Mouse (Mus musculus) heart, embryonic 11.5 days (tissue): ENCODE data around the gene Ptpn23. TPM values are rescaled to one million over a fixed set of nuclear protein-coding genes. Genes with fewer than 3 reads are reported as not detected.
A peak's percentile ranks its signal among the peaks of the same experiment; 100 is the strongest.

Experiments used
- ATAC-seq: fragments of 200-750 bp; cut with Nextera tagmentation; replicated peaks from 2 replicates; pipeline ENCODE4 v1.8.0; 2017; ENCODE audit warnings: moderate library complexity; ENCODE audit not compliant: insufficient number of reproducible peaks, low FRiP score, low TSS enrichment
- H3K27ac ChIP-seq: fragments of 300-500 bp; sonication (generic); 2 replicates; pipeline ENCODE4 v1.5.1; 2014; ENCODE audit warnings: mild to moderate bottlenecking, low read depth, low read length
- H3K27me3 ChIP-seq: fragments of 300-500 bp; sonication (generic); 2 replicates; pipeline ENCODE4 v1.6.1; 2014; ENCODE audit warnings: mild to moderate bottlenecking, low read length, mixed read lengths; ENCODE audit not compliant: control insufficient read depth, insufficient read depth
- H3K36me3 ChIP-seq: fragments of 300-500 bp; sonication (generic); 2 replicates; pipeline ENCODE4 v1.6.1; 2014; ENCODE audit warnings: mild to moderate bottlenecking, low read length, moderate library complexity, mixed read lengths; ENCODE audit not compliant: control insufficient read depth, insufficient read depth
- H3K4me1 ChIP-seq: fragments of 300-500 bp; sonication (generic); 2 replicates; pipeline ENCODE4 v1.6.1; 2014; ENCODE audit warnings: low read length; ENCODE audit not compliant: control insufficient read depth, insufficient read depth
- H3K4me2 ChIP-seq: fragments of 300-500 bp; sonication (generic); 2 replicates; pipeline ENCODE4 v1.6.1; 2014; ENCODE audit warnings: mild to moderate bottlenecking, moderate library complexity
- H3K4me3 ChIP-seq: fragments of 300-500 bp; sonication (generic); 2 replicates; pipeline ENCODE4 v1.5.1; 2014; ENCODE audit warnings: low read depth, low read length
- H3K9ac ChIP-seq: fragments of 300-500 bp; sonication (generic); 2 replicates; pipeline ENCODE4 v1.6.1; 2014; ENCODE audit warnings: mild to moderate bottlenecking, low read depth, low read length, moderate library complexity
- H3K9me3 ChIP-seq: fragments of 300-500 bp; sonication (generic); replicated peaks from 2 replicates; pipeline ENCODE4 v1.6.1; 2016; ENCODE audit warnings: low read length; ENCODE audit not compliant: control insufficient read depth
- WGBS: fragments of 180-500 bp; shearing (Covaris S2); extraction: QIAGEN DNeasy Blood & Tissue Kit; methylation state at CpG from one replicate; pipeline ENCODE4 v1.1.7; 2014; ENCODE audit not compliant: insufficient replicate concordance; 5-methylcytosine and 5-hydroxymethylcytosine counted together
- polyA plus RNA-seq: library from polyadenylated mRNA; unstranded; fragments of >200 nt; fragmentation: Nextera tagmentation; extraction: Ambion mirVana; gene quantifications from 2 replicates; pipeline ENCODE4 v1.2.1, GENCODE M21; 2014

Gene Ptpn23
- polyA plus RNA-seq, 1 experiment from 2014 or later: 14.1 TPM

DNA sequence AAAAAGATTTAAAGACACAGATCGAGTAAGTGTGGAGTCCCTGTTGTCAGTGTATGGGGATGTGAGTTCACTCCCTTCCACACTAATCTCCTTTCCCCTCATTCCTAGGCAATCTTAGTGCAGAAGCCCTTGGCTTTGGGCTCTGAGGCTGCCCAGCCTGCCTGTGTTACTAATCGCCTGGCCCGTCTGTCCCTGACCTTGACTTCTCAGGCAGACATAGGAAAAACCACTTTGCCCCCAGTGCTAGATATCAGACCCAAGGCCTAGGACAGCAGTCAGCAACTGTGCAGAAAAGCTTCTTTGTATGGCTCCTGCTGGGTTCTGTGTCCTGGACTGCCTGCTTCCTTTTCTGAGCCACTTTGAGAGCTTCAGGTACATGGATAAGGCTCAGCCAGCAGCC lies 32.3 kb downstream of the Ptpn23 start:
- Histone ChIP-seq H3K4me3 (no peak overlapping the region), H3K9me3 (no peaks in the 10 kb centered on the region), H3K4me1 (no peaks in the 10 kb centered on the region), H3K36me3 (peaks cover 15% of the 10 kb centered on the region; the same call in 1 of the 2 replicates), H3K9ac (no peak overlapping the region), H3K27me3 (no peaks in the 10 kb centered on the region), H3K27ac (no peak overlapping the region), H3K4me2 (no peak overlapping the region)
- WGBS: 79% methylated on average over 3 of the region's 3 CpGs
- ATAC-seq: no peak

DNA sequence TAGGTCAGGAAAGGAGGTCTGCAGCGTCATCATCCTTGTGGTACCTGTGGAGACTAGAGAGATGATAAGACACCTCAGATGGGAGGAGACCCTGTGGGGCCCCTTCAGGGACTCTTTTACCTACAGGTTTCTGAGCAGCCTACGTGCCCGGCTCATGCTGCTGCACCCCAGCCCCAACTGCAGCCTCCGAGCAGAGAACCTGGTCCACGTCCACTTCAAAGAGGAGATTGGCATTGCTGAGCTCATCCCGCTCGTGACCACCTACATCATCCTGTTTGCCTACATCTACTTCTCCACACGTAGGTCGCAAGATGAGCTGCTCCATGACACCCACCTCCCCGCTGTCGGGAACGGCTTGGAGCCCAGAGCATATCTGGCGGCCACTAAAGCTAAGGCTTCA lies 34.1 kb downstream of the Ptpn23 start:
- 91% methylated on average over 13 of the region's 13 CpGs for WGBS
- Histone ChIP-seq H3K27me3 (no peaks in the 10 kb centered on the region), H3K4me3 (no peak overlapping the region), H3K36me3 (peaks cover 14% of the 10 kb centered on the region; the same call in 1 of the 2 replicates), H3K4me2 (no peak overlapping the region), H3K27ac (no peak overlapping the region), H3K4me1 (no peaks in the 10 kb centered on the region), H3K9ac (no peak overlapping the region), H3K9me3 (no peaks in the 10 kb centered on the region)
- no peak for ATAC-seq

DNA sequence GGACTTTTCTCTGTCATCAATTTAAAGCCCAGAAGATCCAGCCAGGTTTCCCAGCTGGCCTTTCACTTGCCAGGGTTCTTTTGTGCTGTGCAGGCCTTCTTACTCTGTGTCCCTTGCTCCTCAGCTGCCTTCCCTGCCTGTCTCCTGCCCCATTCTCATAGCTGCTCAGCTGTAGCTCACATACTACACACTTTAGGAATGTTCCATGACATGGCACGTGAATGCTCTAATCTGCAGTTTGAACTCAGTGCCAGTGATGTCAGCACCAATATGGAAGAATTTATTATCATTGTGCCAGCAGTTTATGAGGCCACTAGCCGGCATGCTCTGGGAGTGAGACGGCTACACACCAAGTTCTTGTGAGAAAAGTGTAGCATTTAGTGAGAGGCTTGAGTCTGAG lies 38.2 kb downstream of the Ptpn23 start:
- H3K9ac ChIP-seq: no peak overlapping the region
- no peaks in the 10 kb centered on the region for H3K4me1 ChIP-seq
- no peak overlapping the region for H3K4me2 ChIP-seq
- 73% methylated on average over 3 of the region's 3 CpGs for WGBS
- H3K4me3 ChIP-seq: no peak overlapping the region
- no peak for ATAC-seq
- H3K36me3 ChIP-seq: peaks cover 7% of the 10 kb centered on the region; the same call in 1 of the 2 replicates
- H3K9me3 ChIP-seq: no peaks in the 10 kb centered on the region
- no peak overlapping the region for H3K27ac ChIP-seq
- H3K27me3 ChIP-seq: no peaks in the 10 kb centered on the region

DNA sequence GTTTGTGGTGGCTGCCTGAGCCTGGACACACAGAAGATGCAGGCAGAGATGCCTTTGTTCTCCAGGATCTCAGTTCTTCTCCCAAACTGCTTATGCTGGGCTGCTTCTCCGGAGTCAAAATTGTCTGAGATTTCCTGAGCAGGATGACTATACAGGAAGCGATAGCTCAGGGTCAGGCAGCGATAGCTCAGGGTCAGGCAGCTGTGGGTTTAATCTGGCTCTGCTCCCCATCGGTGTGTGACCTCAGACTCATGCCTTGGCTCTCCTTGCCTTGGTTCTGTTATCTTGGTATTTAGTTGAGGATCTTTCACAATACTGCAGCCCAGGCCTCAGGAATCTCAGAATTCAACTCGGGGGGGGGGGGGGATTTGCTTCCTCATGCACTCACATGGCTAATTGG lies 41.3 kb downstream of the Ptpn23 start:
- H3K4me1 ChIP-seq: no peaks in the 10 kb centered on the region
- WGBS: 55% methylated on average over 5 of the region's 5 CpGs
- H3K4me2 ChIP-seq: no peak overlapping the region
- H3K27me3 ChIP-seq: no peaks in the 10 kb centered on the region
- H3K36me3 ChIP-seq: no peaks in the 10 kb centered on the region; the same call in 1 of the 2 replicates
- no peak overlapping the region for H3K9ac ChIP-seq
- no peak overlapping the region for H3K27ac ChIP-seq
- peak; percentile 31; the same call in 1 of the 2 replicates for ATAC-seq
- no peak overlapping the region for H3K4me3 ChIP-seq
- no peaks in the 10 kb centered on the region for H3K9me3 ChIP-seq

DNA sequence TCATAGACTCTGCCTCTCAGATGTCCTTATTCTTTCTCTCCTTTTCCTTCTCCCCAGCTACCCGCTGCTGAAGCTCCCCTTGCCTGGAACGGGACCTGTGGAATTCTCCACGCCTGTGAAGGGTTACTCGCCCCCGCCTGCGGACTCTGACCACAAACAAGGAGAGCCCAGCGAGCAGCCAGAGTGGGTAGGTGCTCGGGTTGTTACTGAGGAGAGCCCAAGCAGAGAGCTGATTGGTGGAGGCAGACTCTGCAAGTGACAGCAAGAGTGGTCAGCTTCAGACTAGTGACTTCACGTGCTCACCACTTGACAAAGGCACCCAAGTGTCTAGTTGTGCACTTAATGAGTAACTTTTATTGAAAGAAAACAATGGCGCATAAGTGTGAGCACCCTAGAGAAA lies 45.7 kb downstream of the Ptpn23 start:
- 82% methylated on average over 10 of the region's 10 CpGs for WGBS
- H3K9ac ChIP-seq: no peak overlapping the region
- no peaks in the 10 kb centered on the region; the same call in 1 of the 2 replicates for H3K36me3 ChIP-seq
- no peak for ATAC-seq
- no peaks in the 10 kb centered on the region for H3K9me3 ChIP-seq
- no peak overlapping the region for H3K27ac ChIP-seq
- H3K27me3 ChIP-seq: no peaks in the 10 kb centered on the region
- no peaks in the 10 kb centered on the region for H3K4me1 ChIP-seq
- no peak overlapping the region for H3K4me3 ChIP-seq
- no peak overlapping the region for H3K4me2 ChIP-seq

DNA sequence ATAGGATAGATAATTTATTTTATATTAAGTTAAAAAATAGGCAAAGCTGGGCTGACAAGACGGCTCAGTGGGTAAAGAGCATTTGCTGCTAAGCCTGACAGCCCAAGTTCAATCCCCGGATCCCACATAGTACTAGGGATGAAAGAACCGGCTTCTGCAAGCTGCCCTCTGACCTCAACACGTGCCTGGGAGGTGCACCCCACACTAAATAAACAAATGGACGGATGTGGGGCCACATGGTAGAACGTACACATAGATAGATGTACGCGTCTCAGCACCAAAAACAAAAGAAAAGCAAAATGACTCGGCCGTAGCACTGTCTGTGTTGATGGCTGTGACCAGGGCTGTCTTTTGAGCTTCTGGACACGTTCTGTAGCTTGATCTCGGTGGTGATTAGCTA lies 46.7 kb downstream of the Ptpn23 start:
- H3K27me3 ChIP-seq: no peaks in the 10 kb centered on the region
- H3K9ac ChIP-seq: no peak overlapping the region
- H3K36me3 ChIP-seq: no peaks in the 10 kb centered on the region; the same call in 1 of the 2 replicates
- H3K4me3 ChIP-seq: no peak overlapping the region
- ATAC-seq: no peak
- no peak overlapping the region for H3K4me2 ChIP-seq
- no peak overlapping the region for H3K27ac ChIP-seq
- 73% methylated on average over 12 of the region's 12 CpGs for WGBS
- H3K9me3 ChIP-seq: no peaks in the 10 kb centered on the region
- no peaks in the 10 kb centered on the region for H3K4me1 ChIP-seq

DNA sequence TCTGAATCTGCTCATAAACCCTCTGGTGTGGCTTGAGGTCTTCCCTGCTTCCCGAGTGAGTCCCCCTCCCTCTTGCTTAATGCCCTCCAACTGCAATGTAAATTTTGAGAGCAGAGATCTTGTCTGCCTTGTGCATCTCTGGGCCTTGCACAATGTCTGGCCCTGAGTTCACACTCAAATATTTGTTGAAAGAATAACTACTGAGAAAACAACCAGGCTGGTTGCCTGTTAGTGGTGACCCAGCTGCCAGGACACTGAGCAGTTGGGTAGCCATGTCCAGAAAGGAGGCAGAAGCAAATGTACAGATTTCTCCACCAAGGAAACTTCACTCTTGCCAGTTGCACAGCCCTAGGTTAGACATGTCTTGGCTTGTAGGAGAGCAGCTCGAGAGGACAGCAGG lies 49.7 kb downstream of the Ptpn23 start:
- H3K4me3 ChIP-seq: no peak overlapping the region
- H3K4me1 ChIP-seq: 0 out of 2 replicates have a peak, but pooled peaks cover 3% of the 10 kb centered on the region
- H3K27me3 ChIP-seq: no peaks in the 10 kb centered on the region
- H3K36me3 ChIP-seq: no peaks in the 10 kb centered on the region; the same call in 1 of the 2 replicates
- H3K9ac ChIP-seq: no peak overlapping the region
- H3K27ac ChIP-seq: no peak overlapping the region
- H3K4me2 ChIP-seq: no peak overlapping the region
- 84% methylated on average over 2 of the region's 2 CpGs for WGBS
- no peak for ATAC-seq
- no peaks in the 10 kb centered on the region for H3K9me3 ChIP-seq

DNA sequence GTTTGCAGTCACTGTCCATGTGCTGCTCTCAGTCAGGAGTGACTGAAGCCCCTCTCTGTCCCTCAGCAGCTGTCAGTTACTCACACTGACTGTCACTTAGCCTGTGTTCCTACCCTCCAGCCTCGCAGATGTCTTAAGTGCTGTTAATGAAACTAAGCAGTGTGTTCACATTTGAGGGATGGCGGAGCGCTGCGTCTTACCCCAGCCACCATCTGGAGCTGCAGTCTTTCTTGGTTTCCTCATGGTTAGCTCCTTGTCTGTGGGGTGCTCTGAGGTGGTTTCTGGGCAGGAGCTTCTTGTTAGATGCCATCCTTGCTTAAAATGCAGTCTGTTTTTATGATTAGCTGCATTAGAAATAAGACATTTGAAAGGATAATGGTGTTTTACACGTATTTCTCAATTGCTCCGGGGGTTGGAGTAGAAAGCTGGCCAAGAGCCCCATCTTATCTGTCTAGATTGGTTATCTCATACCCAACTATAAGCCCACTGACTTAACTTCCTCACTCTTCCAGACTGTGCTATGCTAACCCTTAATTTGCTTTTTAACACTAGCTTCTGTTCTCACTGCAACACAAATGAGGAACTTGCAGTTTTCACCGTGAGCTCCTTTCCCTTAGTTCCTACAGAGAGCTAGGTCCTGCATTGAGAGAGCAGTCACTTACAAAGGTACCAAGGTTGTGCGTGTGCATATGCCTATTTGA lies 55.9 kb downstream of the Ptpn23 start:
- no peak overlapping the region for H3K27ac ChIP-seq
- peaks cover 8% of the 10 kb centered on the region; the same call in 1 of the 2 replicates for H3K4me1 ChIP-seq
- H3K36me3 ChIP-seq: no peaks in the 10 kb centered on the region
- H3K4me2 ChIP-seq: no peak overlapping the region
- no peak overlapping the region for H3K4me3 ChIP-seq
- ATAC-seq: no peak
- no peaks in the 10 kb centered on the region for H3K27me3 ChIP-seq
- no peaks in the 10 kb centered on the region for H3K9me3 ChIP-seq
- no peak overlapping the region for H3K9ac ChIP-seq
- WGBS: 71% methylated on average over 8 of the region's 8 CpGs

DNA sequence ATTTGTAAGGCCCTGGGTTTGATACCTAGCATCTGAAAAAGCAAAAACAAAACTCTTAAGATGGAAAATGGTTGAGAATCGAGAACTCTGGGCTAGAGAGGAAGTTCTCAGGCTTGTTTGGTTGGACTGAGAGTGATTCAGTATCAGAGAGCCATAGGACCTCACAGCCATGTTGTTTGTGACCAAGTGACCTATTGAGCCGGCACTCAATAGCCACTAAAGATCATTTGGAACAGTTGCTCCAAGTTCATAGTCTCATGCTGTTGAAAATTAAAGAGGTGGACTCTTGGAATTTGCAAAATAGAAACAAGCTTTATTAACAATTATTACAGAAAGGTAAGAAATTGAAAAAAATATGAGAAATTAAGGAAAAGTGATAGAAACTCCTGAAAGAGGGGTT lies 56.7 kb downstream of the Ptpn23 start:
- peaks cover 8% of the 10 kb centered on the region; the same call in 1 of the 2 replicates for H3K4me1 ChIP-seq
- no peaks in the 10 kb centered on the region for H3K27me3 ChIP-seq
- H3K27ac ChIP-seq: no peak overlapping the region
- ATAC-seq: no peak
- no peak overlapping the region for H3K4me3 ChIP-seq
- H3K9ac ChIP-seq: no peak overlapping the region
- H3K4me2 ChIP-seq: no peak overlapping the region
- no peaks in the 10 kb centered on the region for H3K36me3 ChIP-seq
- WGBS: 82% methylated on average over 2 of the region's 2 CpGs
- H3K9me3 ChIP-seq: no peaks in the 10 kb centered on the region
